ENCODE assay signal across 8 mouse cellular contexts in genomic region chr5:124049249-124050045, GRCm38 (mm10). TPM values are rescaled to one million over a fixed set of nuclear protein-coding genes. Genes with fewer than 3 reads are reported as not detected.
DNase-seq lines count a peak whose midpoint lies in the region; ATAC-seq and TF ChIP-seq lines count a peak whose summit lies in the region.

No protein-coding gene starts in this region.

- H3K27ac ChIP-seq in liver, embryonic 11.5 days (ENCODE audit: low read depth, low read length), result peak overlapping the region; percentile 87
- peak overlapping the region; percentile 90 for H3K27ac ChIP-seq in stomach, postnatal 0 days (replicated peaks)

- TF ChIP-seq CTCF in stomach, postnatal 0 days (IDR thresholded peaks at IDR 0.05; ENCODE audit: low read depth), result no peak

- H3K27me3 ChIP-seq in liver, embryonic 11.5 days (replicated peaks; ENCODE audit: control insufficient read depth, insufficient read depth, low read length), result no peaks in the 10 kb centered on the region
- H3K27me3 ChIP-seq in stomach, postnatal 0 days (ENCODE audit: control insufficient read depth, insufficient read depth, low read length), result no peaks in the 10 kb centered on the region

- H3K4me3 ChIP-seq in liver, embryonic 11.5 days (ENCODE audit: low read depth, low read length), result peak overlapping the region; percentile 11; the same call in 1 of the 2 replicates
- H3K4me3 ChIP-seq in stomach, postnatal 0 days (ENCODE audit: low read depth, low read length), result no peak overlapping the region

- H3K9me3 ChIP-seq in liver, embryonic 11.5 days (ENCODE audit: control insufficient read depth, low read length), result no peaks in the 10 kb centered on the region
- no peaks in the 10 kb centered on the region for H3K9me3 ChIP-seq in stomach, postnatal 0 days (ENCODE audit: control insufficient read depth, low read length)

- WGBS in liver, embryonic 11.5 days, result 52% methylated on average over 15 of the region's 15 CpGs
- WGBS in stomach, postnatal 0 days, result 51% methylated on average over 15 of the region's 15 CpGs

- no peaks in the 10 kb centered on the region for H3K36me3 ChIP-seq in liver, embryonic 11.5 days (ENCODE audit: control insufficient read depth, insufficient read depth, low read length)
- no peaks in the 10 kb centered on the region for H3K36me3 ChIP-seq in stomach, postnatal 0 days (ENCODE audit: control insufficient read depth, insufficient read depth, low read length)

- peak overlapping the region; percentile 61 for H3K9ac ChIP-seq in liver, embryonic 11.5 days (ENCODE audit: low read depth, low read length)
- H3K9ac ChIP-seq in stomach, postnatal 0 days (ENCODE audit: low read length), result peak overlapping the region; percentile 47; the same call in 1 of the 2 replicates

- peak; percentile 75; the same call in 1 of the 2 replicates for ATAC-seq in frontal cortex, adult (ENCODE audit: low TSS enrichment)
- no peak for ATAC-seq in liver, embryonic 11.5 days (replicated peaks; ENCODE audit: low FRiP score)
- ATAC-seq in stomach, postnatal 0 days (ENCODE audit: low FRiP score, low TSS enrichment), result no peak

- peak overlapping the region; percentile 52 for H3K4me2 ChIP-seq in liver, embryonic 11.5 days
- no peak overlapping the region for H3K4me2 ChIP-seq in stomach, postnatal 0 days (replicated peaks; ENCODE audit: low read depth)

- peaks cover 38% of the 10 kb centered on the region for H3K4me1 ChIP-seq in liver, embryonic 11.5 days (replicated peaks; ENCODE audit: control insufficient read depth, insufficient read depth, low read length)
- H3K4me1 ChIP-seq in stomach, postnatal 0 days (replicated peaks; ENCODE audit: control insufficient read depth, insufficient read depth), result no peaks in the 10 kb centered on the region

- no peak for TF ChIP-seq EP300 in stomach, postnatal 0 days (optimal IDR thresholded peaks at IDR 0.05)

- DNase-seq in frontal cortex, postnatal 25 days (ENCODE audit: low spot score in 2 of 2), result no peak
- peak; percentile 53 for DNase-seq in right cerebral cortex, adult 18-20 months
- no peak for DNase-seq in right cerebral cortex, postnatal 25 days
- DNase-seq in liver, embryonic 11.5 days (ENCODE audit: low spot score), result no peak
- DNase-seq in stomach, postnatal 0 days (ENCODE audit: low spot score), result no peak
- DNase-seq in natural killer cell, adult 2 months (ENCODE audit: low spot score in 2 of 2), result no peak
- DNase-seq in frontal cortex, postnatal 14 days (ENCODE audit: low spot score in 2 of 2), result no peak

RNA-seq across cellular contexts. Expression of gene Vps37b, which starts 17.4 kb away (rescaled TPM):
- 31.3 TPM in 2 replicates for polyA plus RNA-seq in liver, embryonic 11.5 days (2014; fragmentation: Nextera tagmentation; extraction: Ambion mirVana)
- polyA plus RNA-seq in stomach, postnatal 0 days (2015; fragmentation: Nextera tagmentation; extraction: Ambion mirVana), result 31.0 and 35.8 TPM in 2 replicates

RNA-seq across cellular contexts. Expression of gene Abcb9, which starts 46.2 kb away (rescaled TPM):
- 4.1 and 4.8 TPM in 2 replicates for polyA plus RNA-seq in liver, embryonic 11.5 days (2014; fragmentation: Nextera tagmentation; extraction: Ambion mirVana)
- 7.7 and 8.2 TPM in 2 replicates for polyA plus RNA-seq in stomach, postnatal 0 days (2015; fragmentation: Nextera tagmentation; extraction: Ambion mirVana)
